Mouse (Mus musculus) MEL (cell line): ENCODE measurements at regions not wholly inside any gene's neighbourhood (a gene's known extent, or its start where the extent isn't known, plus 50 kb on each side); places are given as distances from the start of the nearest gene placed in this dataset.

ENCODE experiments used
- CTCF ChIP-seq, 3 experiments: IDR thresholded peaks in 2 of 3; conservative IDR thresholded peaks in 1 of 3; 2 replicates each; pipeline ENCODE4 v1.5.1; 2011 to 2012; ENCODE audit warnings: low read length in 3 of 3, low read depth in 2 of 3, mild to moderate bottlenecking in 2 of 3, improper control_type of control experiment in 1 of 3, inconsistent platforms in 1 of 3, mixed read lengths in 1 of 3, moderate library complexity in 1 of 3; ENCODE audit not compliant: control insufficient read depth in 1 of 3, insufficient read depth in 1 of 3, poor library complexity in 1 of 3, severe bottlenecking in 1 of 3
- JUND ChIP-seq: IDR thresholded peaks from 2 replicates; pipeline ENCODE4 v1.6.1; 2011; ENCODE audit warnings: low read depth, mild to moderate bottlenecking, improper control_type of control experiment, low read length
- KAT2A ChIP-seq: conservative IDR thresholded peaks from 2 replicates; pipeline ENCODE4 v1.6.1; 2012; ENCODE audit warnings: low read depth, low read length, improper control_type of control experiment, inconsistent platforms
- POLR2A ChIP-seq, 2 experiments: IDR thresholded peaks; 2 replicates each; pipeline ENCODE4 v1.6.1; 2011 to 2012; ENCODE audit warnings: low read length in 2 of 2, mild to moderate bottlenecking in 2 of 2, control low read depth in 1 of 2, improper control_type of control experiment in 1 of 2, low read depth in 1 of 2, moderate library complexity in 1 of 2; ENCODE audit not compliant: control insufficient read depth in 1 of 2, insufficient read depth in 1 of 2, poor library complexity in 1 of 2
- RAD21 ChIP-seq: IDR thresholded peaks from 2 replicates; pipeline ENCODE4 v1.6.1; 2011; ENCODE audit warnings: mild to moderate bottlenecking, low read depth, low read length, improper control_type of control experiment
- TCF12 ChIP-seq: IDR thresholded peaks from 2 replicates; pipeline ENCODE4 v1.6.1; 2014; ENCODE audit warnings: low read depth, mild to moderate bottlenecking, inconsistent platforms, low read length, improper control_type of control experiment, moderate library complexity
- USF1 ChIP-seq: IDR thresholded peaks from 2 replicates; pipeline ENCODE4 v1.6.1; 2014; ENCODE audit warnings: low read depth, mild to moderate bottlenecking, inconsistent platforms, low read length, improper control_type of control experiment, moderate library complexity
- USF2 ChIP-seq, 2 experiments: IDR thresholded peaks; 2 replicates each; pipeline ENCODE4 v1.6.1; 2011 to 2012; ENCODE audit warnings: improper control_type of control experiment in 2 of 2, low read length in 2 of 2, borderline replicate concordance in 1 of 2, inconsistent platforms in 1 of 2, low read depth in 1 of 2, mild to moderate bottlenecking in 1 of 2; ENCODE audit not compliant: insufficient read depth in 1 of 2

GRCm38 (mm10) chr17:64915025-64915424 is 79.2 kb upstream of the 4930583I09Rik start:
- TF ChIP-seq CTCF (IDR thresholded peaks at IDR 0.05 in 2 of 3, conservative IDR thresholded peaks at IDR 0.05 in 1 of 3; ENCODE audit: control insufficient read depth in 1 of 3, insufficient read depth in 1 of 3, low read depth in 2 of 3, low read length in 3 of 3, poor library complexity in 1 of 3, severe bottlenecking in 1 of 3) (no peak), POLR2A (IDR thresholded peaks at IDR 0.05; ENCODE audit: control insufficient read depth in 1 of 2, insufficient read depth in 1 of 2, low read depth in 1 of 2, low read length in 2 of 2, poor library complexity in 1 of 2) (no peak), JUND (no peak), KAT2A (no peak), TCF12 (no peak), RAD21 (no peak), USF2 (IDR thresholded peaks at IDR 0.05; ENCODE audit: borderline replicate concordance in 1 of 2, insufficient read depth in 1 of 2, low read depth in 1 of 2, low read length in 2 of 2) (no peak), USF1 (no peak)
